ENCODE assay signal across 19 mouse cellular contexts in genomic region chr13:69109168-69109567, GRCm38 (mm10).
DNase-seq lines count a peak whose midpoint lies in the region; ATAC-seq and TF ChIP-seq lines count a peak whose summit lies in the region.
"Had no signal": no experiment of that assay in that cellular context is flagged by ENCODE, and none has a peak within 500 bp of the region (broad histone marks: within the 10 kb centered on the region; RNA-seq: fewer than 3 reads in every experiment).

No protein-coding gene starts in this region.

- DNase-seq in hindbrain, postnatal 0 days (ENCODE audit: low spot score), result peak; percentile 55
- no peak for DNase-seq in hindbrain, embryonic 10.5 days (ENCODE audit: low spot score)
- DNase-seq in neural tube, embryonic 10.5 days (ENCODE audit: extremely low spot score, low spot score), result no peak
- peak; percentile 73 for DNase-seq in brain, adult 2 months (ENCODE audit: low read depth, low spot score)
- DNase-seq in spleen, postnatal 10 days (ENCODE audit: low spot score in 2 of 2), result no peak
- DNase-seq: adrenal gland, adult 8-10 months; adrenal gland, postnatal 36 days; cerebellum, adult 11-12 months; cerebellum, adult 9-10 months; cerebellum, postnatal 25 days; gastrocnemius, postnatal 36 days; heart, adult 11 months; heart, postnatal 36 days had no signal

- WGBS in hindbrain, postnatal 0 days, result 44% methylated on average over 2 of the region's 2 CpGs
- 70% methylated on average over 2 of the region's 2 CpGs for WGBS in hindbrain, embryonic 10.5 days
- 54% methylated on average over 2 of the region's 2 CpGs for WGBS in neural tube, embryonic 14.5 days
- WGBS in neural tube, embryonic 15.5 days, result 48% methylated on average over 2 of the region's 2 CpGs

- no peak overlapping the region for H3K9ac ChIP-seq in hindbrain, postnatal 0 days (replicated peaks; ENCODE audit: low read length)
- H3K9ac ChIP-seq in neural tube, embryonic 14.5 days (replicated peaks; ENCODE audit: low read depth, low read length), result no peak overlapping the region
- H3K9ac ChIP-seq in neural tube, embryonic 15.5 days (replicated peaks), result no peak overlapping the region
- H3K9ac ChIP-seq: embryonic facial prominence, embryonic 13.5 days; heart, embryonic 13.5 days; hindbrain, embryonic 13.5 days had no signal

- H3K4me2 ChIP-seq in hindbrain, postnatal 0 days (ENCODE audit: low read depth, low read length), result no peak overlapping the region
- no peak overlapping the region for H3K4me2 ChIP-seq in neural tube, embryonic 14.5 days (ENCODE audit: low read depth, low read length)
- H3K4me2 ChIP-seq in neural tube, embryonic 15.5 days, result no peak overlapping the region
- H3K4me2 ChIP-seq: embryonic facial prominence, embryonic 13.5 days; heart, embryonic 13.5 days; hindbrain, embryonic 13.5 days had no signal

- H3K36me3 ChIP-seq in hindbrain, postnatal 0 days (ENCODE audit: insufficient read depth, low read length), result no peaks in the 10 kb centered on the region
- H3K36me3 ChIP-seq in hindbrain, embryonic 10.5 days, result no peaks in the 10 kb centered on the region
- no peaks in the 10 kb centered on the region for H3K36me3 ChIP-seq in neural tube, embryonic 14.5 days (ENCODE audit: control insufficient read depth, insufficient read depth, low read length)
- no peaks in the 10 kb centered on the region for H3K36me3 ChIP-seq in neural tube, embryonic 15.5 days
- H3K36me3 ChIP-seq: embryonic facial prominence, embryonic 13.5 days; heart, embryonic 13.5 days; hindbrain, embryonic 13.5 days had no signal

- no peaks in the 10 kb centered on the region for H3K9me3 ChIP-seq in hindbrain, postnatal 0 days (ENCODE audit: low read length)
- no peaks in the 10 kb centered on the region for H3K9me3 ChIP-seq in hindbrain, embryonic 10.5 days
- no peaks in the 10 kb centered on the region for H3K9me3 ChIP-seq in neural tube, embryonic 14.5 days (ENCODE audit: control insufficient read depth, low read length)
- H3K9me3 ChIP-seq in neural tube, embryonic 15.5 days (replicated peaks), result no peaks in the 10 kb centered on the region
- H3K9me3 ChIP-seq: embryonic facial prominence, embryonic 13.5 days; hindbrain, embryonic 13.5 days had no signal

- TF ChIP-seq CTCF in hindbrain, postnatal 0 days (IDR thresholded peaks at IDR 0.05; ENCODE audit: low read depth), result no peak

- H3K27ac ChIP-seq in hindbrain, postnatal 0 days, result no peak overlapping the region
- no peak overlapping the region for H3K27ac ChIP-seq in hindbrain, embryonic 10.5 days
- no peak overlapping the region for H3K27ac ChIP-seq in neural tube, embryonic 14.5 days (ENCODE audit: low read depth, low read length)
- no peak overlapping the region for H3K27ac ChIP-seq in neural tube, embryonic 15.5 days (replicated peaks)
- H3K27ac ChIP-seq: embryonic facial prominence, embryonic 13.5 days; heart, embryonic 13.5 days; hindbrain, embryonic 13.5 days had no signal

- no peaks in the 10 kb centered on the region for H3K4me1 ChIP-seq in hindbrain, postnatal 0 days (ENCODE audit: insufficient read depth, low read length)
- H3K4me1 ChIP-seq in hindbrain, embryonic 10.5 days (replicated peaks), result no peaks in the 10 kb centered on the region
- no peaks in the 10 kb centered on the region for H3K4me1 ChIP-seq in neural tube, embryonic 14.5 days (ENCODE audit: control insufficient read depth, insufficient read depth, low read length)
- no peaks in the 10 kb centered on the region for H3K4me1 ChIP-seq in neural tube, embryonic 15.5 days
- H3K4me1 ChIP-seq: embryonic facial prominence, embryonic 13.5 days; heart, embryonic 13.5 days; hindbrain, embryonic 13.5 days had no signal

- ATAC-seq in hindbrain, postnatal 0 days, result peak; percentile 27; the same call in 1 of the 2 replicates
- ATAC-seq in neural tube, embryonic 14.5 days (ENCODE audit: low read depth), result peak; percentile 58; the same call in 1 of the 2 replicates
- ATAC-seq in neural tube, embryonic 15.5 days (ENCODE audit: low FRiP score), result peak; percentile 88
- ATAC-seq: forebrain, embryonic 14.5 days had no signal

- no peaks in the 10 kb centered on the region for H3K27me3 ChIP-seq in hindbrain, postnatal 0 days (ENCODE audit: insufficient read depth, low read length)
- H3K27me3 ChIP-seq in hindbrain, embryonic 10.5 days (ENCODE audit: insufficient read depth, poor library complexity, severe bottlenecking), result no peaks in the 10 kb centered on the region
- H3K27me3 ChIP-seq in neural tube, embryonic 14.5 days (ENCODE audit: control insufficient read depth, insufficient read depth, low read length), result no peaks in the 10 kb centered on the region
- no peaks in the 10 kb centered on the region for H3K27me3 ChIP-seq in neural tube, embryonic 15.5 days (replicated peaks)
- H3K27me3 ChIP-seq: embryonic facial prominence, embryonic 13.5 days; heart, embryonic 13.5 days; hindbrain, embryonic 13.5 days had no signal

- H3K4me3 ChIP-seq in hindbrain, postnatal 0 days (ENCODE audit: low read length), result no peak overlapping the region
- no peak overlapping the region for H3K4me3 ChIP-seq in hindbrain, embryonic 10.5 days
- H3K4me3 ChIP-seq in neural tube, embryonic 14.5 days (ENCODE audit: low read depth, low read length), result no peak overlapping the region
- no peak overlapping the region for H3K4me3 ChIP-seq in neural tube, embryonic 15.5 days (replicated peaks)
- H3K4me3 ChIP-seq: embryonic facial prominence, embryonic 13.5 days; heart, embryonic 13.5 days; hindbrain, embryonic 13.5 days had no signal

Comparison
In these comparisons a context has a peak if more than half of its experiments do, and no peak if none do; other contexts are left out.
1. DNase-seq: peak in hindbrain, postnatal 0 days (single experiment) and brain, adult 2 months (single experiment); none in hindbrain, embryonic 10.5 days (single experiment), neural tube, embryonic 10.5 days (single experiment) and spleen, postnatal 10 days (0 of 2).
2. ATAC-seq: peak in every context shown above with its lines; median percentile 88 in neural tube, embryonic 15.5 days; 58 in neural tube, embryonic 14.5 days; 27 in hindbrain, postnatal 0 days.